ENCODE assay signal across 8 mouse cellular contexts in genomic region chr16:8672350-8672687, GRCm38 (mm10). TPM values are rescaled to one million over a fixed set of nuclear protein-coding genes. Genes with fewer than 3 reads are reported as not detected.
A peak's percentile ranks its signal among the peaks of the same experiment; 100 is the strongest.
DNase-seq lines count a peak whose midpoint lies in the region; ATAC-seq and TF ChIP-seq lines count a peak whose summit lies in the region.

No protein-coding gene starts in this region.

- no peak for ATAC-seq in heart, embryonic 15.5 days (replicated peaks; ENCODE audit: insufficient number of reproducible peaks, insufficient read depth, low FRiP score, low read depth)
- no peak for ATAC-seq in forebrain, embryonic 16.5 days
- ATAC-seq in liver, embryonic 16.5 days (ENCODE audit: low read depth) = no peak

- peaks cover 4% of the 10 kb centered on the region; the same call in 1 of the 2 replicates for H3K27me3 ChIP-seq in heart, embryonic 15.5 days
- H3K27me3 ChIP-seq in forebrain, embryonic 16.5 days (replicated peaks; ENCODE audit: control insufficient read depth, insufficient read depth, low read length) = no peaks in the 10 kb centered on the region
- no peaks in the 10 kb centered on the region for H3K27me3 ChIP-seq in liver, embryonic 16.5 days (ENCODE audit: control insufficient read depth, insufficient read depth, low read depth, low read length)

- H3K27ac ChIP-seq in heart, embryonic 15.5 days = no peak overlapping the region
- H3K27ac ChIP-seq in ES-E14 (ENCODE audit: insufficient read depth, low read depth, low read length, poor library complexity, severe bottlenecking) = no peak overlapping the region
- peak overlapping the region; percentile 54 for H3K27ac ChIP-seq in forebrain, embryonic 16.5 days (ENCODE audit: low read length)
- peak overlapping the region; percentile 90 for H3K27ac ChIP-seq in liver, embryonic 16.5 days (ENCODE audit: low read length)

- peak overlapping the region; percentile 82 for H3K4me3 ChIP-seq in heart, embryonic 15.5 days
- peak overlapping the region; percentile 61 to 68 for H3K4me3 ChIP-seq in ES-E14 (ENCODE audit: insufficient read depth in 1 of 2, low read depth in 1 of 2, low read length in 2 of 2, poor library complexity in 1 of 2, severe bottlenecking in 1 of 2)
- H3K4me3 ChIP-seq in forebrain, embryonic 16.5 days (replicated peaks; ENCODE audit: low read length) = peak overlapping the region; percentile 85
- H3K4me3 ChIP-seq in liver, embryonic 16.5 days (ENCODE audit: low read depth, low read length) = peak overlapping the region; percentile 81

- no peaks in the 10 kb centered on the region for H3K36me3 ChIP-seq in heart, embryonic 15.5 days
- peaks cover 7% of the 10 kb centered on the region for H3K36me3 ChIP-seq in ES-E14 (ENCODE audit: control insufficient read depth, insufficient read depth, low read length, poor library complexity, severe bottlenecking)
- H3K36me3 ChIP-seq in forebrain, embryonic 16.5 days (ENCODE audit: control insufficient read depth, insufficient read depth) = no peaks in the 10 kb centered on the region
- H3K36me3 ChIP-seq in liver, embryonic 16.5 days (ENCODE audit: control insufficient read depth, insufficient read depth) = peaks cover 5% of the 10 kb centered on the region

- no peak for DNase-seq in heart, adult 8-10 months (ENCODE audit: low spot score)
- no peak for DNase-seq in ES-E14 (ENCODE audit: low read depth, low spot score)
- DNase-seq in embryo, embryonic 10 days (ENCODE audit: low spot score) = no peak
- no peak for DNase-seq in frontal cortex, postnatal 36 days (ENCODE audit: low spot score in 2 of 2)
- no peak for DNase-seq in thymus, postnatal 0 days (ENCODE audit: low spot score)

- H3K4me2 ChIP-seq in heart, embryonic 15.5 days = peak overlapping the region; percentile 93
- H3K4me2 ChIP-seq in forebrain, embryonic 16.5 days (ENCODE audit: low read length) = peak overlapping the region; percentile 56
- peak overlapping the region; percentile 75 for H3K4me2 ChIP-seq in liver, embryonic 16.5 days (ENCODE audit: low read depth, low read length)

- WGBS in heart, embryonic 15.5 days = 3% methylated on average over 18 of the region's 18 CpGs
- WGBS in forebrain, embryonic 16.5 days = under 1% methylated on average over 18 of the region's 18 CpGs
- WGBS in liver, embryonic 16.5 days (ENCODE audit: insufficient replicate concordance) = 0% methylated on average over 18 of the region's 18 CpGs

- peak overlapping the region; percentile 59 for H3K9ac ChIP-seq in heart, embryonic 15.5 days
- H3K9ac ChIP-seq in ES-E14 (ENCODE audit: insufficient read depth, low read depth, low read length, poor library complexity, severe bottlenecking) = peak overlapping the region; percentile 69
- H3K9ac ChIP-seq in forebrain, embryonic 16.5 days (replicated peaks; ENCODE audit: low read depth, low read length) = peak overlapping the region; percentile 67
- peak overlapping the region; percentile 84 for H3K9ac ChIP-seq in liver, embryonic 16.5 days (ENCODE audit: low read depth, low read length)

- in situ Hi-C loops in ES-E14 (cut with MboI; ENCODE audit: low sequenced_read_pairs in 2 of 2, unreplicated experiment in 2 of 2) = loop anchor here (5.0 to 10.0 kb wide), 2 partner anchors 178 to 265 kb away; no protein-coding TSS in a partner anchor

- no peaks in the 10 kb centered on the region for H3K9me3 ChIP-seq in heart, embryonic 15.5 days (replicated peaks)
- no peaks in the 10 kb centered on the region for H3K9me3 ChIP-seq in ES-E14 (ENCODE audit: control insufficient read depth, insufficient read depth, low read depth, low read length)
- H3K9me3 ChIP-seq in forebrain, embryonic 16.5 days (ENCODE audit: control insufficient read depth, low read length) = no peaks in the 10 kb centered on the region
- no peaks in the 10 kb centered on the region for H3K9me3 ChIP-seq in liver, embryonic 16.5 days (replicated peaks; ENCODE audit: control insufficient read depth, low read length)

- H3K4me1 ChIP-seq in heart, embryonic 15.5 days (replicated peaks) = peaks cover 42% of the 10 kb centered on the region
- peaks cover 5 to 29% of the 10 kb centered on the region in 2 experiments for H3K4me1 ChIP-seq in ES-E14 (ENCODE audit: control insufficient read depth in 2 of 2, insufficient read depth in 2 of 2, low read length in 2 of 2, poor library complexity in 1 of 2)
- peaks cover 35% of the 10 kb centered on the region for H3K4me1 ChIP-seq in forebrain, embryonic 16.5 days (replicated peaks; ENCODE audit: control insufficient read depth, insufficient read depth, low read length)
- H3K4me1 ChIP-seq in liver, embryonic 16.5 days (ENCODE audit: control insufficient read depth, low read depth, low read length) = peaks cover 83% of the 10 kb centered on the region

TF ChIP-seq in ES-E14, 5 proteins besides CTCF, POLR2A, EP300 and RAD21:
- peak; percentile 63; the same call in 1 of the 2 replicates for TF ChIP-seq ZNF384 (IDR thresholded peaks at IDR 0.05; ENCODE audit: low read depth, low read length)
- no peak for TF ChIP-seq ZC3H11A (IDR thresholded peaks at IDR 0.05; ENCODE audit: borderline replicate concordance, low read depth, low read length)

RNA-seq across cellular contexts. Expression of gene Carhsp1, which starts 0.4 kb away (rescaled TPM):
- 71.1 and 82.7 TPM in 2 replicates for polyA plus RNA-seq in heart, embryonic 15.5 days (2015; fragmentation: Nextera tagmentation; extraction: Ambion mirVana)
- 10 to 100 TPM; 10.1 to 17.9 (median 13.4) TPM for total RNA-seq in heart, adult 8-10 months (2022)
- total RNA-seq in ES-E14 (2012; rRNA removed) = 42.5 and 66.6 TPM in 2 replicates
- polyA plus RNA-seq in forebrain, embryonic 16.5 days (2015; fragmentation: Nextera tagmentation; extraction: Ambion mirVana) = 181 and 200 TPM in 2 replicates
- polyA plus RNA-seq in liver, embryonic 16.5 days (2015; fragmentation: Nextera tagmentation; extraction: Ambion mirVana) = 95.2 and 96.6 TPM in 2 replicates
- polyA plus RNA-seq in thymus, postnatal 0 days (2015; fragmentation: Nextera tagmentation; extraction: Ambion mirVana) = 34.2 and 37.6 TPM in 2 replicates

RNA-seq across cellular contexts. Expression of gene Gm5767, which starts 8.3 kb away (rescaled TPM):
- not detected in 2 replicates for polyA plus RNA-seq in heart, embryonic 15.5 days (2015; fragmentation: Nextera tagmentation; extraction: Ambion mirVana)
- total RNA-seq in heart, adult 8-10 months (2022) = not detected
- total RNA-seq in ES-E14 (2012; rRNA removed) = not detected in 2 replicates
- polyA plus RNA-seq in forebrain, embryonic 16.5 days (2015; fragmentation: Nextera tagmentation; extraction: Ambion mirVana) = not detected in 2 replicates
- 0.15 TPM in 1 of 2 replicates, not detected in the other for polyA plus RNA-seq in liver, embryonic 16.5 days (2015; fragmentation: Nextera tagmentation; extraction: Ambion mirVana)
- polyA plus RNA-seq in thymus, postnatal 0 days (2015; fragmentation: Nextera tagmentation; extraction: Ambion mirVana) = not detected in 2 replicates

RNA-seq across cellular contexts. Expression of gene Tmem186, which starts 34.8 kb away (rescaled TPM):
- 14.9 and 18.4 TPM in 2 replicates for polyA plus RNA-seq in heart, embryonic 15.5 days (2015; fragmentation: Nextera tagmentation; extraction: Ambion mirVana)
- total RNA-seq in heart, adult 8-10 months (2022) = 10 to 100 TPM; 18.9 to 23.3 (median 20.1) TPM
- 20.7 and 25.7 TPM in 2 replicates for total RNA-seq in ES-E14 (2012; rRNA removed)
- polyA plus RNA-seq in forebrain, embryonic 16.5 days (2015; fragmentation: Nextera tagmentation; extraction: Ambion mirVana) = 26.8 and 27.8 TPM in 2 replicates
- polyA plus RNA-seq in liver, embryonic 16.5 days (2015; fragmentation: Nextera tagmentation; extraction: Ambion mirVana) = 8.9 and 9.7 TPM in 2 replicates
- 20.1 and 22.8 TPM in 2 replicates for polyA plus RNA-seq in thymus, postnatal 0 days (2015; fragmentation: Nextera tagmentation; extraction: Ambion mirVana)

RNA-seq across cellular contexts. Expression of gene Pmm2, which starts 34.8 kb away (rescaled TPM):
- 34.9 and 39.1 TPM in 2 replicates for polyA plus RNA-seq in heart, embryonic 15.5 days (2015; fragmentation: Nextera tagmentation; extraction: Ambion mirVana)
- 10 to 100 TPM; 24.6 to 46.4 (median 32.1) TPM for total RNA-seq in heart, adult 8-10 months (2022)
- 34.7 and 34.8 TPM in 2 replicates for total RNA-seq in ES-E14 (2012; rRNA removed)
- 48.1 and 53.4 TPM in 2 replicates for polyA plus RNA-seq in forebrain, embryonic 16.5 days (2015; fragmentation: Nextera tagmentation; extraction: Ambion mirVana)
- 29.5 and 30.1 TPM in 2 replicates for polyA plus RNA-seq in liver, embryonic 16.5 days (2015; fragmentation: Nextera tagmentation; extraction: Ambion mirVana)
- 53.3 and 60.3 TPM in 2 replicates for polyA plus RNA-seq in thymus, postnatal 0 days (2015; fragmentation: Nextera tagmentation; extraction: Ambion mirVana)

Comparison
In these comparisons a context has a peak if more than half of its experiments do, and no peak if none do; other contexts are left out.
1. H3K27ac ChIP-seq: peak in forebrain, embryonic 16.5 days (single experiment) and liver, embryonic 16.5 days (single experiment); none in heart, embryonic 15.5 days (single experiment) and ES-E14 (single experiment).
2. Peak in every context shown above with its lines, with median percentiles within 50 percentile points of each other: H3K4me2 ChIP-seq, H3K4me3 ChIP-seq and H3K9ac ChIP-seq.